Mouse (Mus musculus): Measurements from ENCODE around the gene Hsfy2. TPM values are rescaled to one million over a fixed set of nuclear protein-coding genes. Genes with fewer than 3 reads are reported as not detected.

Gene Hsfy2
- polyA plus RNA-seq (2015; fragmentation: Nextera tagmentation; extraction: Ambion mirVana) = not detected in 2 replicates

GRCm38 (mm10) chr1:56637335-56637734 lies at the start of gene Hsfy2:
Gene Hsfy2 (minus strand): TSS chr1:56637435.
- no peak for DNase-seq (ENCODE audit: low spot score)

- no peak for DNase-seq (ENCODE audit: low spot score)
Measured at GRCm38 (mm10) chr1:56685053-56685557, 47.9 kb upstream of the Hsfy2 start.

GRCm38 (mm10) chr1:56684512-56684911 lies 47.3 kb upstream of the Hsfy2 start:
- DNase-seq (ENCODE audit: low spot score) = no peak

GRCm38 (mm10) chr1:56681258-56681657 lies 44.0 kb upstream of the Hsfy2 start:
- DNase-seq (ENCODE audit: low spot score) = no peak

- DNase-seq (ENCODE audit: low spot score) = no peak
Measured at GRCm38 (mm10) chr1:56675253-56675652, 38.0 kb upstream of the Hsfy2 start.

GRCm38 (mm10) chr1:56674601-56675000 lies 37.4 kb upstream of the Hsfy2 start:
- no peak for DNase-seq (ENCODE audit: low spot score)

- DNase-seq (ENCODE audit: low spot score) = no peak
Measured at GRCm38 (mm10) chr1:56671241-56671945, 34.2 kb upstream of the Hsfy2 start.

- no peak for DNase-seq (ENCODE audit: low spot score)
Measured at GRCm38 (mm10) chr1:56670509-56670908, 33.3 kb upstream of the Hsfy2 start.

- no peak for DNase-seq (ENCODE audit: low spot score)
Measured at GRCm38 (mm10) chr1:56664606-56665005, 27.4 kb upstream of the Hsfy2 start.

- DNase-seq (ENCODE audit: low spot score) = no peak
Measured at GRCm38 (mm10) chr1:56626824-56627223, 10.4 kb downstream of the Hsfy2 start.

- DNase-seq (ENCODE audit: low spot score) = no peak
Measured at GRCm38 (mm10) chr1:56624304-56624703, 12.9 kb downstream of the Hsfy2 start.

- no peak for DNase-seq (ENCODE audit: low spot score)
Measured at GRCm38 (mm10) chr1:56612384-56612783, 24.9 kb downstream of the Hsfy2 start.
